Mouse (Mus musculus): Measurements from ENCODE around the gene Lrp5.

DNA sequence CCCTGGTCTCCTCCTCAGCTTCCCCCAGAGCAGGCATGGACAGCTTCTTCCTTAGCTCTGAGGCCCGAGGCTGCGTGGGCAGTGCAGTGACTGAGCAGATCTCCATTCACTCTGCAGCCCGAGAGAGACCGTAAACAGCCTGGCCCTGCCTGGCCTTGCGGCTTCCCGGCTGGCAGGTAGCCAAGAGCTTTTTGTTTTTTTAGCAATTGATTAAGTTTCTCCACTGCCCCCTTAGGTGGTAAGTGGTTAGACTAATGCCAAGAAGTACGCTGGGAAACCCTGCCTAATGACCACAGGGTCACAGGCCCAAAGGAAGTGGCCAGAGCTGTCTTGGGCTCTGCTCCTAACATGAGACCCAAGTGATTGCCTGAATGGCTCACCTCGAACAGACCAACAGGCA lies 47.7 kb downstream of the Lrp5 start:
- TF ChIP-seq POLR2A (IDR thresholded peaks at IDR 0.05; ENCODE audit: borderline replicate concordance, extremely low read depth, insufficient read depth, insufficient read length, poor library complexity, severe bottlenecking) (no peak), CTCF (IDR thresholded peaks at IDR 0.05; ENCODE audit: borderline replicate concordance, extremely low read depth, insufficient read depth, insufficient read length) (no peak)

All from brain, embryonic 14.5 days (tissue).